Mouse (Mus musculus) hindbrain, postnatal 0 days (tissue): ENCODE results near the gene Tfr2. TPM values are rescaled to one million over a fixed set of nuclear protein-coding genes. Genes with fewer than 3 reads are reported as not detected.
A peak's percentile ranks its signal among the peaks of the same experiment; 100 is the strongest.

Experiments used
- ATAC-seq: fragments of 200-750 bp; cut with Nextera tagmentation; 2 replicates; pipeline ENCODE4 v1.8.0; 2017; ENCODE audit warnings: mild to moderate bottlenecking, moderate TSS enrichment, moderate library complexity
- DNase-seq: peaks from one replicate; pipeline ENCODE4 v3.0.0-alpha.2; 2015; ENCODE audit warnings: low spot score
- H3K27ac ChIP-seq: fragments of 300-500 bp; sonication (generic); 2 replicates; pipeline ENCODE4 v1.5.1; 2014; ENCODE audit warnings: mild to moderate bottlenecking
- H3K27me3 ChIP-seq: fragments of 300-500 bp; sonication (generic); 2 replicates; pipeline ENCODE4 v1.6.1; 2014; ENCODE audit warnings: low read length, mixed read lengths; ENCODE audit not compliant: insufficient read depth
- H3K36me3 ChIP-seq: fragments of 300-500 bp; sonication (generic); 2 replicates; pipeline ENCODE4 v1.6.1; 2014; ENCODE audit warnings: low read length, mixed read lengths; ENCODE audit not compliant: insufficient read depth
- H3K4me1 ChIP-seq: fragments of 300-500 bp; sonication (generic); 2 replicates; pipeline ENCODE4 v1.6.1; 2014; ENCODE audit warnings: antibody characterized with exemption, low read length, mixed read lengths; ENCODE audit not compliant: insufficient read depth
- H3K4me2 ChIP-seq: fragments of 300-500 bp; sonication (generic); 2 replicates; pipeline ENCODE4 v1.6.1; 2014; ENCODE audit warnings: low read depth, mild to moderate bottlenecking, low read length, moderate library complexity, mixed read lengths
- H3K4me3 ChIP-seq: fragments of 300-500 bp; sonication (generic); 2 replicates; pipeline ENCODE4 v1.5.1; 2014; ENCODE audit warnings: low read length
- H3K9ac ChIP-seq: fragments of 300-500 bp; sonication (generic); replicated peaks from 2 replicates; pipeline ENCODE4 v1.6.1; 2014; ENCODE audit warnings: mild to moderate bottlenecking, low read length, moderate library complexity, mixed read lengths
- H3K9me3 ChIP-seq: fragments of 300-500 bp; sonication (generic); 2 replicates; pipeline ENCODE4 v1.6.1; 2016; ENCODE audit warnings: low read length, mixed read lengths
- CTCF ChIP-seq: IDR thresholded peaks from 2 replicates; pipeline ENCODE4 v1.5.1; 2016; ENCODE audit warnings: antibody characterized with exemption, control low read depth, low read depth
- WGBS: fragments of 180-500 bp; shearing (Covaris S2); extraction: QIAGEN DNeasy Blood & Tissue Kit; methylation state at CpG from one replicate; pipeline ENCODE4 v1.1.7; 2014; 5-methylcytosine and 5-hydroxymethylcytosine counted together
- polyA plus RNA-seq: library from polyadenylated mRNA; unstranded; fragments of >200 nt; fragmentation: Nextera tagmentation; extraction: Ambion mirVana; gene quantifications from 2 replicates; pipeline ENCODE4 v1.2.1, GENCODE M21; 2015
- total RNA-seq: library from RNA; depleted of rRNA; stranded (reverse); fragments of >200 nt; gene quantifications from 2 replicates; pipeline ENCODE4 v1.2.3, GENCODE M21; 2014

Tfr2 gene
- total and polyA plus RNA-seq, 2 experiments from 2014 or later = 11.1 to 13.5 TPM

DNA sequence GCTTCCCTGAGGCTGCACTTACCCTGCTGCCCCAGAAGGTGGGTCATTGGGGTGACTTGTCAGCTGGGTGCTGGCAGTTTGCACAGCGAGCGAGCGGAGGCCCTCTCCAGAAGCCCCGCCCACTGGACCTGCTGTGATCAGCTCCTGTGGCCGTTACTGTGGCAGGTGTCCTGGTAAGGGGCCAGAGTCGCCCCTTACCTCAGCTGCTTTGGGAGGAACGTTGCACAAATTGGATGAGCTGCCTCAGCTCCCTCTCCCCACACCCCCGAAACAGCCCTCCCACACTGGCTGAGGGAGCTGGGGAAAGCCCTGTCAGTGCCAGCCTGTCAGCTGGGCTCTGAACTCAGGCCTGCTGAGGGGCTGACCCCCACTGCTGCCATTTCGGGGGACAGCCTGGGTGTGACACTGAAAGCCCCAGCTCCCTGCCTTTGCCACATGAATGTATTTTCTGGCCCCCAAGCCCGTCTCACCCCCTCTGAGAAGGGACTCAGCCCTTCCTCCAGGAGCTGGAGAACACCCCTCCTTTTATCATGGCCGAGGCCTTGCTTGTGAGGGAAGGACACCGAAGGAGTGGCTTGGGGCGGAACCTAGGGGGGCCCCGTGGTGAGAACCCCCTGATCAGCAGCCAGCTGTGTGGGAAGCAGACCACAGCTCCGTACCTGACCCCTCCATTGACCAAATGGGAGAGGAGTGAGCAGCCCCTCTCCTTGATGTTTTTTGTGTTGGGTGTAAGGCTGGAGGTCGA, 43.3 kb upstream of the Tfr2 start:
- DNase-seq (peak; percentile 66), ATAC-seq (no peak)
- H3K9me3 ChIP-seq = no peaks in the 10 kb centered on the region
- no peak for TF ChIP-seq CTCF
- H3K4me3 ChIP-seq = no peak overlapping the region
- H3K4me1 ChIP-seq = peaks cover 16% of the 10 kb centered on the region
- 22% methylated on average over 16 of the region's 16 CpGs for WGBS
- H3K9ac ChIP-seq = no peak overlapping the region
- no peak overlapping the region for H3K4me2 ChIP-seq
- H3K27me3 ChIP-seq = no peaks in the 10 kb centered on the region
- H3K27ac ChIP-seq = peak overlapping the region; percentile 69
- H3K36me3 ChIP-seq = peaks cover 47% of the 10 kb centered on the region

GRCm38 (mm10) chr5:137527413-137527812, 42.2 kb upstream of the Tfr2 start:
- Histone ChIP-seq H3K4me1 (peaks cover 16% of the 10 kb centered on the region), H3K27me3 (no peaks in the 10 kb centered on the region), H3K4me3 (no peak overlapping the region), H3K27ac (peak overlapping the region; percentile 48; the same call in 1 of the 2 replicates), H3K9me3 (no peaks in the 10 kb centered on the region), H3K36me3 (peaks cover 38% of the 10 kb centered on the region), H3K9ac (no peak overlapping the region), H3K4me2 (no peak overlapping the region)
- WGBS = 26% methylated on average over 1 of the region's 1 CpGs
- no peak for TF ChIP-seq CTCF
- ATAC-seq (no peak), DNase-seq (no peak)

GRCm38 (mm10) chr5:137528247-137528968, 41.2 kb upstream of the Tfr2 start:
- no peak for ATAC-seq
- Histone ChIP-seq H3K4me3 (no peak overlapping the region), H3K36me3 (peaks cover 28% of the 10 kb centered on the region), H3K9me3 (no peaks in the 10 kb centered on the region), H3K27ac (0 out of 2 replicates have a peak overlapping the region, but pooled peaks have one; percentile 20), H3K4me2 (no peak overlapping the region), H3K4me1 (peaks cover 16% of the 10 kb centered on the region), H3K27me3 (no peaks in the 10 kb centered on the region), H3K9ac (no peak overlapping the region)
- DNase-seq = peak; percentile 14
- WGBS = 76% methylated on average over 22 of the region's 22 CpGs
- no peak for TF ChIP-seq CTCF

DNA sequence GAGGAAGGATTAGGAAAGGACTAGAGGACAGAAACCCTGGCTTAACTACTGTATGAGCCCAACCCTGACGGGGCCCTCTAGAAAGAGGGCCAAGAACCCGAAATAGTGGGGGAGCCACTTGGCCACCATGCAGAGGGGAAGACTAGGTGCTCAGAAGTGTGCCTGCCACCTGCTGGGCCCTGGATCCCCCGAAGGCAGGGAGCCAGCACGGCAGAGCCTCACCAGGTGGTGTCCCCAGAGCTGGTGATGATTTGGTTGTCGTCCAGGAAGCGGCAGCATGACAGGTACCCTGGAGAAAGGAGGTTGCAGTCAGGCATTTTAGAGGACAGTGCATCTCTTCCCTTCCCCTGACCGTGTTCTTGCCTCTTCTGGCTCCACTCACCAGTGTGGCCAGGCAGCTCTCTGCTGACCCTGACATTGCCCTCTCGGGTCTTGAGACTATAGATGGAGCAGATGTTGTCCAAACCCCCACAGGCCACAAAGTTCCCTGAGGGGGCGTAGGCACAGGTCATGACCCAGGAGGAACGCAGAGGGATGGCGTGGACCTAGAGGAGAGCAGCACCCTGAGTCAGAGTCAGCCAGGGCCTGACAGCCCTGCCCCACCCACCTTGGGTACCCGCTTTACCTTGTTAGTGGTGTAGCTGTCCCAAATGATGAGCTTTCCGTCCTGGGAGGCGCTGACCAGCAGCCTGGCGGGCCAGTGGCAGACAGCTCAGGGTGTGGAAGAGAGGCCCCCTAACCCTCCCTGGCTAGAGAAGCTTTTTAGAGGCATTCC, 40.2 kb upstream of the Tfr2 start:
- peaks cover 18% of the 10 kb centered on the region for H3K36me3 ChIP-seq
- H3K27me3 ChIP-seq = no peaks in the 10 kb centered on the region
- TF ChIP-seq CTCF = no peak
- DNase-seq (no peak), ATAC-seq (no peak)
- H3K4me1 ChIP-seq = peaks cover 16% of the 10 kb centered on the region
- H3K27ac ChIP-seq = peak overlapping the region; percentile 97; the same call in 1 of the 2 replicates
- H3K9me3 ChIP-seq = no peaks in the 10 kb centered on the region
- H3K9ac ChIP-seq = 0 out of 2 replicates have a peak overlapping the region, but pooled peaks have one; percentile 3
- peak overlapping the region; percentile 97 for H3K4me2 ChIP-seq
- no peak overlapping the region for H3K4me3 ChIP-seq
- 63% methylated on average over 15 of the region's 15 CpGs for WGBS

DNA sequence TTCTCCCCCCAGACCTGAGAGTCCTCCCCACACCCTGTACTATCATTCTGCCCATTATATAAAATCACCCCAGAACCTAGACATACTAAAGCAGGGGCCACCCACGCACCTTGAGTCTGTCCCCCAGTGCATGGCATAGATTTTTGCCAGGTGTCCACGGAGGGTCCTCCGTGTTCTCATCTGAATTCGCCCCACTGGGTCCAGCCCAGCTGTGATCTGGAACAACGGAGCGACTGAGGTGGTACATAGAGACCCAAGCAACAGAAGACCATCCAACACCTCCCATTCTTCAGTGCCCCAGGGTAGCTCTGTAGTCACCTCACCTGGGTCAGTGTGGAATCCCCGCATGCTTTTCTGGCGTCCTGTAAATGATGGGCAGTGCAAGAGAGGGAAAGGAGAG, 39.6 kb upstream of the Tfr2 start:
- H3K36me3 ChIP-seq = peaks cover 15% of the 10 kb centered on the region
- peak overlapping the region; percentile 97 for H3K4me2 ChIP-seq
- no peak for ATAC-seq
- H3K4me1 ChIP-seq = peaks cover 16% of the 10 kb centered on the region
- no peaks in the 10 kb centered on the region for H3K27me3 ChIP-seq
- 53% methylated on average over 8 of the region's 8 CpGs for WGBS
- TF ChIP-seq CTCF = no peak
- no peaks in the 10 kb centered on the region for H3K9me3 ChIP-seq
- H3K9ac ChIP-seq = peak overlapping the region; percentile 97
- H3K27ac ChIP-seq = peak overlapping the region; percentile 97
- no peak for DNase-seq
- H3K4me3 ChIP-seq = peak overlapping the region; percentile 80

DNA sequence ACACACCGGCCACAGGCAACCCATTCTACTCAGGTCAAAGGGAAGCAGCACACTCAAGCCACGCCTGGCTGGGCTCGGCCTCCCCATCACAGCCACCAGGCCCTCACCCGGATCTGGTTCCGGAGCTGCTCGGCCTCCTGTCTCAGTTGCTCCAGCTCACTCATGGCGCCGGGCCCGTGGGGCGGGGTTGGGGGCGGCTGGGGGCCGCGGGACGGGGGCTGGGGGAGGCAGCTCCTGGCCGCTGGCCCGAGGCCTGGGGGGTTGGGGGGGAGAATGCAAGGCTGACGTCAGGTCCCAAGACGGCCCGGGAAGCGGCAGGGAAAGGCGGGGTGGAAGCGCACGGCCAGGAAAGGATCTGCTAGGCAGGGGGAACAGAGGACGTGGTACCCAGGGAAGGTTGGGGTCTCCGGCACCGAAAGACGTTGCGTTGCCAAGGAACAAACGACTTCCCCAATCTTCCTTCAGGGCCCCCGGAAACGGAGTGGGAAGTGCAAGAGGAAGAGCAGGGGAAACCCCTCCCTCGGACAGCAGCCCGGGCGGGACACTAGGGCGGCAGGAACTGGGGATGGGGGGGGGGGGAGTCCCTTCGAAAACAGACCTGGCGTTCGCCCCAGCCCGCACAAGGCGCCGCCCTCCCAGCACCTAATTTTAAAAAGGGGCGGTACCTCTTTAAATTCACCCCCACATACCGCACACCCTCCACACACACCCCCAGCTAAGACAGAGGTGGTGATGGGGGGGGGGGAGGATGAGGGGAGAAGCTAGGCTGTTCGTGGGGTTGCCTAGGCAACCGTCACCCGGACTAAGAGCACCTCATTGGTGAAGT, 38.8 kb upstream of the Tfr2 start:
- ATAC-seq (peak; percentile 67), DNase-seq (peak; percentile 95)
- Histone ChIP-seq H3K27me3 (no peaks in the 10 kb centered on the region), H3K36me3 (peaks cover 15% of the 10 kb centered on the region), H3K9me3 (no peaks in the 10 kb centered on the region), H3K4me1 (peaks cover 16% of the 10 kb centered on the region), H3K4me2 (peak overlapping the region; percentile 97), H3K4me3 (peak overlapping the region; percentile 80), H3K27ac (peak overlapping the region; percentile 97), H3K9ac (peak overlapping the region; percentile 97)
- TF ChIP-seq CTCF = no peak
- 0% methylated on average over 37 of the region's 46 CpGs for WGBS
